In the genomic region with DNA sequence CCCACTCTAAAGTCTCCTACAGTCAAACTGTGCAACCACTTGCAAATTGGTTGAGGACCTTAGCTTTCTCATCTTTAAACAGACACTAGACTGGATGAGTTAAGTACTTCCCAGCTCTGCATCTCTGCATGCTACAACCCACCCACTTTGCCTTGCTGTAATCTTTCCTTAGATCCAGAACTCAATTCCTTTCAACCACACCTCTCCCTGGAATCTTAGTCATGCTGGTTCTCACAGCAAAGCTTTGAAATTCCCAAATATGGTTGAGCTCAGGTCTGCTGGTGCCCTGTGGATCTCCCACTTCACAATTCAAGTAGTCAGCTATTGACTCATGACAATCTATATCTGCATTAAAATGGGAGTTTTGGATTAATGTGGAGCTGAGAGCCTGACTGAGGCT, we compare ENCODE assay signal across 25 mouse cellular contexts.
"Had no signal": no experiment of that assay in that cellular context is flagged by ENCODE, and none has a peak within 500 bp of the region (broad histone marks: within the 10 kb centered on the region; RNA-seq: fewer than 3 reads in every experiment).

No protein-coding gene starts in this region.

- H3K27me3 ChIP-seq: heart, embryonic 13.5 days; heart, embryonic 15.5 days; hindbrain, embryonic 13.5 days; hindbrain, embryonic 15.5 days; limb, embryonic 13.5 days; limb, embryonic 15.5 days; liver, embryonic 12.5 days had no signal

- H3K4me3 ChIP-seq: heart, adult 2 months; heart, embryonic 13.5 days; heart, embryonic 15.5 days; hindbrain, embryonic 13.5 days; hindbrain, embryonic 15.5 days; layer of hippocampus, adult 2 months; left cerebral cortex, adult 2 months; limb, embryonic 13.5 days; limb, embryonic 15.5 days; liver, embryonic 12.5 days had no signal

- H3K36me3 ChIP-seq: heart, embryonic 13.5 days; heart, embryonic 15.5 days; hindbrain, embryonic 13.5 days; hindbrain, embryonic 15.5 days; limb, embryonic 13.5 days; limb, embryonic 15.5 days; liver, embryonic 12.5 days had no signal

- H3K9me3 ChIP-seq: heart, embryonic 13.5 days; heart, embryonic 15.5 days; hindbrain, embryonic 13.5 days; hindbrain, embryonic 15.5 days; limb, embryonic 13.5 days; limb, embryonic 15.5 days; liver, embryonic 12.5 days had no signal

- H3K4me2 ChIP-seq: heart, embryonic 11.5 days; heart, embryonic 13.5 days; heart, embryonic 15.5 days; hindbrain, embryonic 13.5 days; hindbrain, embryonic 15.5 days; limb, embryonic 13.5 days; limb, embryonic 15.5 days; liver, embryonic 12.5 days had no signal

- H3K4me1 ChIP-seq: heart, embryonic 13.5 days; heart, embryonic 15.5 days; hindbrain, embryonic 13.5 days; hindbrain, embryonic 15.5 days; limb, embryonic 13.5 days; limb, embryonic 15.5 days; liver, embryonic 12.5 days had no signal

- H3K27ac ChIP-seq: heart, adult 2 months; heart, embryonic 13.5 days; heart, embryonic 15.5 days; hindbrain, embryonic 13.5 days; hindbrain, embryonic 15.5 days; hindbrain, postnatal 0 days; layer of hippocampus, adult 2 months; left cerebral cortex, adult 2 months; limb, embryonic 13.5 days; limb, embryonic 15.5 days; liver, embryonic 12.5 days; liver, embryonic 14.5 days had no signal

- DNase-seq: gastrocnemius, postnatal 14 days; gastrocnemius, postnatal 36 days; heart, adult 11 months; heart, adult 2 months; heart, postnatal 14 days; heart, postnatal 36 days; kidney, adult 18-20 months; kidney, adult 8-10 months; kidney, postnatal 10 days; kidney, postnatal 25 days; kidney, postnatal 4 days; left cerebral cortex, postnatal 4 days had no signal

- H3K9ac ChIP-seq: heart, embryonic 13.5 days; heart, embryonic 15.5 days; hindbrain, embryonic 13.5 days; hindbrain, embryonic 15.5 days; limb, embryonic 13.5 days; limb, embryonic 15.5 days; liver, embryonic 12.5 days; liver, embryonic 14.5 days had no signal

- ATAC-seq: hindbrain, postnatal 0 days; intestine, embryonic 16.5 days; liver, embryonic 12.5 days had no signal
